Mouse (Mus musculus) mouse trophoblast stem cell (cell line): ENCODE measurements around the gene A730061H03Rik.

ENCODE experiments used
- in situ Hi-C, 2 experiments: fragments of 300-500 bp; cut with MseI, MboI; formaldehyde crosslinking; loops; 2 replicates in 1 of 2; 3 replicates in 1 of 2; pipeline ENCODE4 v1.15.1; 2025

The A730061H03Rik gene

DNA sequence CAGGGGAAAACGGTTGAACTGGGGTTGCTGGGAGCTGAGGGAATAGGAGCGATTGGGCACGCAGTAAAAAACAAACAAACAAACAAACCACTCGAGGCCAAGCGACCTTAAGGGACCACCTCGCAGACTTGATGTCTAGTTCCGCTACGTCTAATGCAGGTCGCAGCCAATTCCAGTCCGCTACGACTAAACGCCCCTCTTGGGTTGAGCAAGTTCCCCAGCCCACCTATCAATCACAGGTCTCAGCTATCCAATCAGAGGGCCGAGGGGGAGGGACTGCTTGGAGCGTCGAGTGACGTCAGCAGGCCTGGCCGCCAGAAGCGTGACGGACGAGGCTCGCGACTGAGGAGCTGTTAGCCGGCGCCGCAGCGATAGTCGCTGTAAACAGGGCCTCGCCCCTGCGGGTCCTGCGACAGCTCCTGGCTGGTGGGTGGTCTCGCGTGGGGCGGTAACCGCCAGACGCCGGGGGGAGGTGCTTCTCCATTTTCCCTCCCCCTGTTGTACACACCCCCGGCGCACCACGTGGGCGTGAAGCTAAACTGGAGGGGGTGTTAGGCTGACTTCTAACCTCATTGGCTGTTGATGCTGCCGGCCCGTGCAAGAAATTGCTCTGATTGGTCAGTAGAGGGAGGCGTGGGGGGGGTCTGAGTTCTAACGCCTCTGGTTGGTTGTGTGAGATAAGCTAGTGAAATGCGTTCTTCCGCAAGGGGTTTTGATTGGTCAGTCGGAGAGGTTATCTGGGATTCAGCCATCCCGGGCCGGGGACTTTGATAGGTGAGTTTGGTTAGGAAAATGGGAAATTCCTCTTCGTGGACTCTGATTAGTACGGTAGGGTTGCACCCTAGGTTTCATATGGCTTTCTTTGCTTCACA, at the start of gene A730061H03Rik:
TSS of gene A730061H03Rik (minus strand) at position 205 of the 872 bp plus-strand sequence.
- in situ Hi-C loops = no loop called here

DNA sequence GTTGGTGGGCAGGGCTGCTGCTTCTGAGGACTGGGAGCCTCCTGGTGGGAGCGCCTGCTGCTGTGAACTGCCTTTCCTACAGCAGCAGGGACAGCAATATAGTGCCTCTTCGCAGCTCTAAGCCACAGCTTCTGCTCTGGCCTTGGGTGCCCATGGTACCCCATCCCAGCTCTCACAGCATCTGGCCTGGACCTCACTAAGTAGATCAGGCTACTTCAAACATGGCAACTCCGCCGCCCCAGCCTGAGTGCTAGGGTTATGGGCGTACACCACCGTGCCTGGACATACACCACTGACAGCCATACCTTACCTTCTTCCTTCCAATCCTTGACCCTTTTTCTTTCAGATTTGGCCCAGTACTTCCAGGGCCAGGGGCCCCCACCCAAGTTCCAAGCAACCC, 48.1 kb upstream of the A730061H03Rik start:
- in situ Hi-C loops = no loop called here

DNA sequence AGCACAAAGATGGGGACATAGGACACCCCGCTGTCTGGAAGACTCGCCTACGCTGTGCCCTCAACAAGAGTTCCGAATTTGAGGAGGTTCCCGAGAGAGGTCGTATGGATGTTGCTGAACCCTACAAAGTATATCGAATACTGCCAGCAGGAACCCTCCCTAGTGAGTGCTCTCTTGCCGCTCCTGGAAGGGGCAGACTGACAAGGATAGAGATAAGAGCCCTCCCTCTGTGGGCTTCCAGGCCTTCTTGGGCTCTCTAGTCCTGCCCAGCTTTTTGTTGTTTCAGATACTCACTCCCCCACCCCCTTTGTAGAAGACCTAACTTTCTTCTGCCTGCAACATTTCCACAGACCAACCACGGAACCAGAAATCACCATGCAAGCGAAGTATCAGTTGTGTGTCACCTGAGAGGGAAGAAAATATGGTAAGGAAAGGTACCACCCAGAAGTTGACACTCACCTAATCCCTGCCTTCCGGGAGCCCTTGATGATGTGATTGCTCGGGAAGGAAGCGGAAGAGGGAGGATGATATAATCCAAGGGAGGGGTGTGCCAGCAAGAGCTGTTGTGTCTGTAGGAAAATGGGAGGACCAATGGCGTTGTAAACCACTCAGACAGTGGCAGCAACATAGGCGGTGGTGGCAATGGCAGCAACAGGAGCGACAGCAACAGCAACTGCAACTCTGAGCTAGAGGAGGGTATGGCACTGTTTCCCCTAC, 45.7 kb upstream of the A730061H03Rik start:
- in situ Hi-C loops = no loop called here

DNA sequence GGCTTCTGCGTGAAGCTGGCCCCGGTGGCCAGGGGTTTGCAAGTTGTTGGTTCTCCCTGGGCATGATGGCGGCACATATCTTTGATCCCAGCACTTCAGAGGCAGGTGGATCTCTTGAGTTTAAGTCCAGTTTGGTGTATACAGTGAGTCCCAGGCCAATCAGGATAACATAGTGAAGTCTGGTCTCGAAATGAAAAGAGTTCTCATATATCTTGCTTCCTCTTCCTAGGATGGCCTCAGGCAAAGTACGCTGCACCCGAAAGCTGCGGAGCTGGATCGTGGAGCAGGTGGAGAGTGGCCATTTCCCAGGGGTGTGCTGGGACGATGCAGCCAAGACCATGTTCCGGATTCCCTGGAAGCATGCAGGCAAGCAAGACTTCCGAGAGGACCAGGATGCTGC, 44.6 kb upstream of the A730061H03Rik start:
- in situ Hi-C loops = no loop called here

DNA sequence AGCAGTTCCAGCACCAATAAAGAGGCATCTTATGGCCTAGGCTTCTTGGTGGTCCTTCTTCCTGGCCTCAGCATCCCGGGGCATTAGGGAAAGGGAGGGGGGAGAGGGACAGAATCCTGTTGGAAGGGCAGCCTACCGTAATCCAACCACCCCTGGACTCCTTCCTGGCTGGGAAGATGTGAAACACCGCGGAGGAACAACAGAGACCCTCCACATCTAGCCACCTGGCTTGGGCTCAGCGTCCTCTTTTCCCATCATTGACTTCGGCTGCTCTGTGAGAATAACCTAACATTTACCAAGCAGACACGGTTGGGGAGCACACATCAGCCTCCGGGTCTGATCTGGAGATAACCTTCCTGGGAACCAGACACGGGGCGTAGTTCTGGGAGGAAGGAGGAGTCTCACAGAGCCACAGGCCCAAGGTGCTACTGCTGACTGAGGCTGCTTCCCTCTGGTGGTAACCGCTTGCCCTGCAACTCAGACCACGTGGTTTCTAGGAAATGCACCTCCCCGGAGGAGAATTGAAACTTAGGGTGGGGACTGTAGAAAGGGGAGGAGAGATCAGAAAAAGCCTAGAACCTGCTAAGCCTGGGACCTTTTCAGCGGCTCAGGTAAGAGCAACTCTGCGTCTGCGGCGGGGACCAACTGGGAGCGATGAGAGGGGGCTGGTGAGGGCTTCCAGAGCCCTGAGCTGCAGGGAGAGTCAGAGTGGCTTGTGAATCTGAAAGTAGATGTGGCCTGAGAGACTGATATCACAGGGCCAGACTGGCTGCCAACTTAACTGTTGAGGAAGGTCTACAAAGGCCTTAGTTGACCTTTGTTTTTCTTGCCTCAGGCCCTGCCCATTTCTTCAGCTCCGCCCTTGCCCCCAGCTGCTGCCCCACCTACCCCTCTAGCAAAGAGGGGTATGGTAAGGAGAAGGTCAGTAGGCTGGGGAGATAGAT, 43.7 kb upstream of the A730061H03Rik start:
- in situ Hi-C loops = no loop called here

DNA sequence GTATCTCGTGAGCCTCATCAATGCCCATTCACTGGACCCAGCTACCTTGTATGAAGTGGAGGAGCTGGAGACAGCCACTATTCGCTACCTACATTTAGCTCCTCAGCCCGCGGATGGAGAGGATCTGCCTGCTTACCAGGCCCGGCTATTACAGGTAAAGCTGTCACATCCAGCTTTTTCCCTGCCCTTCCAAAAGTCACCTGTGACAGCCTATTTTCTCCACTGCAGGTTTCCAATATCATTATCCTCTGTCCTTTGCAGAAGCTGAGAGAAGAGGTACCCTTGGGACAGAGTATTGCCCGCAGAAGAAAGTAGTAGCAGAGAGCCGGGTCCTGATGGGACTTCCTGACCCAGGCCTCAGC, 43.0 kb upstream of the A730061H03Rik start, which contains the start of gene Irf9:
TSS of gene Irf9 (plus strand) at position 301 of the 362 bp plus-strand sequence.
- in situ Hi-C loops = no loop called here

DNA sequence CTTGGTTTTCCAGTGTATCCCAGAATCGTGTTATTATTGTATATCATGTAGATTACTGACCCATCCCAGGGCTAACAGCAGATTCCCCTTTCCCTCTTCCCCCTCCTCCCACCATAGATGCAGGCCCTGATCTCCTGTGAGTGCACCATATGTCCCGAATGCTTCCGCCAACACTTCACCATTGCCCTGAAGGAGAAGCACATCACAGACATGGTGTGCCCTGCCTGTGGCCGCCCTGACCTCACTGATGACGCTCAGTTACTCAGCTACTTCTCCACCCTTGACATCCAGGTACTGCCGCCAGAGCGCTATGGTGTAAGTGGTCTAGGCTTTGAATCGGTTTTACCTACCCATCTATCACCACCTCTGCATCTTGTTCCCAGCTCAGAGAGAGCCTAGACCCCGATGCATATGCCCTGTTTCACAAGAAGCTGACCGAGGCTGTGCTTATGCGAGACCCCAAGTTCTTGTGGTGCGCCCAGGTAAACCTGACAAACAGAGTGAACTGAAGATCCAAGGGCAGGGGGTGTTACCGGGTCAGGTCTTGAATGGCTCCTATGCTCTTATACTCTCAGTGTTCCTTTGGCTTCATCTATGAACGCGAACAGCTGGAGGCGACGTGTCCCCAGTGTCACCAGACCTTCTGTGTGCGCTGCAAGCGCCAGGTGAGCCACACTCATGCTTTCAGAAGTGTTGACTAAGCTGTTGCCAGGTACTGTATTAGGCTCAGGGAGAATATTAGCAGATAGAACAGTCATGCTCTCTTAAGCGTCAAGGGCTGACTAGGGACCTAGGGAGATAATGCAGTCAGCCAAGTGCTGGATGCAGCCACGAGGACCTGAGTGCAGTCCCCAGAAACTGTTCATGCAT, 38.5 kb upstream of the A730061H03Rik start:
- in situ Hi-C loops = no loop called here

DNA sequence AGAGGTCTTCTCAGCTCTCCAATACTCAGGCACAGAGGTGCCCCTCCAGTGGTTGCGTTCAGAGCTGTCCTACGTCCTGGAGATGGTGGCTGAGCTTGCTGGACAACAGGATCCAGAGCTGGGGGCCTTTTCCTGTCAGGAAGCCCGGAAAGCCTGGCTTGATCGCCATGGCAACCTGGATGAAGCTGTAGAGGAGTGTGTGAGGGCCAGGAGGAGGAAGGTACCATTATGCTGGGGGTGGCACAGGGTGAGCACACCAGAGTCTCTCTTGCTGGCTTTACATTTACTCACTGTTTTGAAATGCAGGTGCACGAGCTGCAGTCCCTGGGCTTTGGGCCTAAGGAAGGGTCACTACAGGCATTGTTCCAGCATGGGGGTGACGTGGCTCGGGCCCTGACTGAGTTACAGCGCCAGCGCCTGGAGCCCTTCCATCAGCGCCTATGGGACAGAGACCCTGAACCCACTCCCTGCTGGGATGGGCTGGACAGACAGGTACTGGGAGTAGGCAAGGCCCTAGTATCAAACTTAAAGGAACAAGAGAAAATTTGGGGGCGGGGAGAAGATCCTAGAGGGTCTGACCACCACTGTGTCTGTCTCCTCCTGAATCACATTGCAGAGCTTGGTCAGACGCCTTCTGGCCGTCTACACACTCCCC, 36.0 kb upstream of the A730061H03Rik start:
- in situ Hi-C loops = no loop called here

DNA sequence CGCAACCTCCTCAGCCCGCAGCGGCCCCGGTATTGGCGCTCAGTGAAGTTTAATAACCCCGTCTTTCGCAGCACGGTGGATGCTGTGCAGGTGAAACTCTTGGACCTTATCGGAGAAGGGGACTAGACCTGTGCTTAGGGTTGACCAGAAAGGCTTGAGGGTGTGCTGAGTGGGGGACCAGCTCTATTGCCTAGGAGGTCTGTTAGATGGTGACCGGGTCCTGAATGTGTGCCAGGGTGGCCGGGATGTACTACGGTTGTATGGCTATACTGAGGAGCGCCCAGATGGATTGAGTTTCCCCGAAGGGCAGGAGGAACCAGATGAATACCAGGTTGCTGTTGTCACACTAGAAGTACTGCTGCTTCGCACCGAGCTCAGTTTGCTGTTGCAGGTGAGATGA, 32.0 kb upstream of the A730061H03Rik start:
- in situ Hi-C loops = no loop called here

DNA sequence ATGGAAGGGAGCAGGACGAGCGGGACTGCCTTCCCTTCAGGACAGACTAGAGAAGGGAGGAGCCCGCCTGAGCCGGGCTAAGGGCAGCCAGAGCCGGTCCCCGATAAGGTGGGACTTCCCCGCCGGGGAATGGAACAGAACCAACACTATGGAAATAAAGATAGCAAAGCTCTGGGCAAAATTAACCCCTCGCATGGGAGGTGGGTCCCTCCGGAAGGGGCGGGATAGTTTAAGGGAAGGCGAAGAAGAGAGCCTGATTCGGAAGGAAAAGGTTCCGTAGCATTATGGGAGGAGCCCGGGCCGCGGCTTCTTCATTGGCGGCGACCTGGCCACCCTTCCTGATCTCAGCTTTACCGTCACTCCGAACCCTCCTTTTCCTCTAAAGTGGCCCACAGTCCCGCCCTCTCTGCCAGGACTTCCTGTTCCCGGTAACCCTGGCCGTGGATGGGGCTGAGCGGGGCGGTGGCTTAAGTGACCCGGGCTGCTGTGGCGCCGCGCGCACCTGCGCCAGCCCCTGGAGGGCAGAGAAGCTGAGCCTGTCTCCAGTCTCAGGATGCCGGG, 31.2 kb upstream of the A730061H03Rik start, which contains the start of gene Rnf31:
TSS of gene Rnf31 (plus strand) at position 378 of the 561 bp plus-strand sequence.
- in situ Hi-C loops = no loop called here

DNA sequence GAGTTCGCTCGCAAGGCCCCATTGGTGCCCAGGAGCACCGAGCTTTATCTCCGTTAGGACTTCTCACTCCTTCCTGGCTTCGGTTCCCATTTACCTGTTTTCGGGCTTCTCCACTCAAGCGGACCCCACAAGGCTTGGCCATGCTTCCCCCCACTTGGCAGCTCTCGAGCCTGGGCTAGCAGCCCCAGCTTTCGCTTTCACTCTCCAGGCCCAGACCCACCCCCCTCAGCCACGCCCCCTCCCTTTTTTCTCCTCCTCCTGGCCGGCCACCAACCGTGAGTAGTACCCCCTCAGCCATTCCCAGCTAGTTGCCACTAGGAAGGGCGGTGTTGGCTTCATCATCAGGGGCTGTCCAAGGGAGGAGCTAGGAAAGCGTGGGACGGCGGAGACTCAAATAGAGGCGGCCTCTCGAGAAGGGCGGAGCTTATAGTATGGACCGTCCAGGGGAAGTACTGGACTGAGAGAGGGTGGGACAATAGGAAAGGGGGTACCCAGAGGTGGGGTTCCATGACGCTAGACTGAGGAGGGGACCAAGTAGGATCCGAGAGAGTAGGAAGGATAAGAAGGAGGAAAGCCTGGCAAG, 30.6 kb upstream of the A730061H03Rik start, which contains the start of gene Psme2:
TSS of gene Psme2 (minus strand) at position 366 of the 583 bp plus-strand sequence.
- in situ Hi-C loops = no loop called here

DNA sequence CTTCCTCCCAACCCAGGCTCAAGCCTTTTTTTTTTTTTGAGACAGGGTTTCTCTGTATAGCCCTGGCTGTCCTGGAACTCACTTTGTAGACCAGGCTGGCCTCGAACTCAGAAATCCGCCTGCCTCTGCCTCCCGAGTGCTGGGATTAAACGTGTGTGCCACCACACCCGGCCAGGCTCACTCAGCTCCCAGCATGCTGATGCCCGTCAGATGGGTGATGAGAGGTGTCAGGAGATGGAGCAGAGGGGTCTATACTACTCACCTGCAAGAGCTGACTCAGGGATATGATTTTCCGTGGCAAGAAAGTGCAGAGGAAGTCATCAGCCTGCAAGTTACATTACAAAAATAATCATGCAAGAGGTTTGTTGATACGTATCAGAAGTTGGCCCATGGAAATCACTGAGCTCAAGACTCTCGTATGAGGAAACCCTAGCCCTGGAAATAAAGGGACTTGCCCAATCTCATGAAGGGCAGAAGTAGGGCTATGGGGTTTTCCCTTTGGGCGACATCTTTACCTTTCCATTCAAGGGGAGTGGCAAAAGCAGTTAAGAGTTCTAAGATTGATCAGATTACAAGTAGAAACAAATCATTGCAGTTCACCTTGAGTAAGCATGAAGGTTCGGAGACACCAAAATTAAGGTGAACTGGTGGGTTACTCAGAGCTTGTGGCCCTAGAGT, 29.7 kb upstream of the A730061H03Rik start:
- in situ Hi-C loops = no loop called here

DNA sequence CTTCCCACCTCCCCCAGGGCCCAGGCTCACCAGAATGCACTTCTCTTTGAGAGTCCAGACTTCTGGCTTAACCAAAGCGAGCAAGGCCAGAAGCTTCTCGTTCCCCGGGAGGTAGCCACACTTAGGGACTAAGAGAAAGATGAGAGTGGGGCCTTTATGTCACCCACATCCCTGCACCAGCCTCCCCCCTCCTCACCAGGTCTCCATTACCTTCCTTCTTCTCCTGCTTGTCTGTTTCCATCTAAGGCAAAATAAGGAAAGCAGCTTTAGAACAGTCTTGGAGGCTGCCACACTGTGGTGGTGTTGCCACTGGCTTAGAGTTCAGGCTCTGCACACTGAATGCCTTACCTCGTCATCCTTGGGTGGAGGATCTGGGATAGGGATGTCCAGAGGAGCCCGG, 29.1 kb upstream of the A730061H03Rik start:
- in situ Hi-C loops = no loop called here

DNA sequence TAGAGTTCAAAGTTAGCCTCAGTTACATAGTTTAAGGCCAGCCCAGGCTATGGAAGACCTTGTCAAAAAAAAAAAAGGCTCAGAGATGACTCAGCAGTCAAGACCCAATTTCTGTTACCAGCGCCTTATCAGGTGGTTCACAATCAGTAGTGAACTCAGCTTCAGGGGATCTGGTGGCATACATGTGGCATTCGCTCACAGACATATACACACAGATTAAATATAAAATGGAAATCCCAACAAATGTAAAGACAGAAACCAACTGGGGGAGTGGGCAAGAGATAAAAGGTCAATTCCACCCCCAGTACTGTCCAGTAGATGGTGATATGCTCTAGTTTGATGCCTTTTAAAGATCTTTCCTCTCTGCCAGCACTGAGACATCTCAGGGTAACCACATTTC, 25.9 kb upstream of the A730061H03Rik start:
- in situ Hi-C loops = no loop called here

DNA sequence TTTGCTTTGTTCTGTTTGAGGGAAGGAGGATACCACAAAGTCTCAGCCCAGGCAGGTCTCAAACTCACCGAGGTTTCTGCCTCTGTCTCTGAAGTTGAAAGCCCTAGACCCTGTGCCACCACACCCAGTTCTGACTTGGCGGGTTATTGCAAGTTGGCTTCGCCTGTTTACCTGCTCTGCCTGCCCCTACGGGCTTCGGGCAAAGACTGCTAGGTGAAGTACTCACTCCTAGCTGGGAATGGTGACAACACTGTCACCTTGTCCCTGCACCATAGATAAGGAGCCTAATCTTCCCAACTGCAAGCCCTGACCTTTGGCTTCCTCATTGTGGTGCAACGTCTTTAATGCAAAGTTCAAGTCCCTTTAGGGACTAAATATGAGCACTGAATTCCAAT, 25.4 kb upstream of the A730061H03Rik start:
- in situ Hi-C loops = no loop called here

DNA sequence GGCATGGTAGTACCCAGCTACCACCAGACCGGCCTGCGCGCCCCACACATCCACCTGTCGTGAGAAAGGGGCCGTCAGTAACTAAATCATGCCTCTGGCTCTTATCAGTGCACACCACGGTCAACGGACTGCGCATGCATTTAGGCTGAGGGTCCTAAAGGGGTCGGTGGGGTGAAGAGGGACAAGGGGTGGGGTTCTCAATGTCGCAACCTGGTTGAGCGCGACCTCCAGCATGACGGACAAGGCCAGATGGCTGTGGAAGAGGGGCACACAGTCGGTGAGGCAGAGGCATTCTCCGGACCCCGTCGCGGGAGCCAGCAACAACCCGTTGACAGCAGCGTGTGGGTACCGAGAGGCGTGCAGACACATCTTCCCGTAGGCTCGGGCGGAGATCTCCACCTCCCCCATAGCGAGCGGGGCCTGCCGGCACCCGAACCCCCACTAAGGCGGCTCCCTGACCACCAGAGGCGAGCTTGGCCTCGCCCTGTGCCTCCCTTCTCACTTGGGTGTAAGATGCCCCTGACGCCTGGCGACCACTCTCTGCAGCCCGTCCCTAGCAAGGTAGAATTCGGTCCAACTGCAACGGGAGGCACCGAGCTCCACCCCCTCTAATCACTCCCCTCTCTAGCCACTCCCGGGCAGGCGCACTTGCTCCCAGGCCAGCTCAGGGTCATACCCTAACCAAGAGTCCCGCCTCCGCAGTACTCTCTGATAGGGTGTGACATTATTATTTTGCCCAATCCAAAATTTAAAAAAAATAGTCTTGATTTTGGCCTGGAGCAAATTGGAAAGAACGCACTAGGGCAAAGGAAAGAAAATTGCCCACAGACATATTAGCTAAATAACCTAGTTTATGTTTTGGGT, 24.7 kb upstream of the A730061H03Rik start, which contains the start of gene Emc9:
TSS of gene Emc9 (minus strand) at position 601 of the 864 bp plus-strand sequence.
- in situ Hi-C loops = no loop called here

DNA sequence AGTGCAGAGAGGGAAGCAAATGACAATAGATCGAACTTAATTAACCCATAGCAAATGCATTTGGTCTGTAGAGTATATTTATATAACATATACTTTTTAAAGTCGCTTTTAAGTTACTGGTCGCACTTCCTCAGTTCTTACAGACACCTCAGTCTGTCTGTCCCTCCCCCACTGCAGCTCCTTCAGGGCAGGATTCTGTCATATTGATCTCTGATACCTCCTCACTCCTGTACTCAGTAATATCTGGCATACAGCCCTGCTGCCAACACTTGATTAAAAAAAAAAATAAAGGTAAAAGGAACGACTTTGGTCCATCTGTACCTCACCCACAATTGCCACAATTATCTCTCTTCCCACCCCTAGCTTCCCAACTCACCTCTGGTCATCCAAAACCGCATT, 24.1 kb upstream of the A730061H03Rik start:
- in situ Hi-C loops = no loop called here
